Mouse (Mus musculus) forebrain, embryonic 13.5 days (tissue): ENCODE measurements around the gene Ubxn6. TPM values are rescaled to one million over a fixed set of nuclear protein-coding genes. Genes with fewer than 3 reads are reported as not detected.
A peak's percentile ranks its signal among the peaks of the same experiment; 100 is the strongest.

Experiments used
- ATAC-seq: fragments of 200-750 bp; cut with Nextera tagmentation; 2 replicates; pipeline ENCODE4 v1.8.0; 2017
- H3K27ac ChIP-seq: fragments of 300-500 bp; sonication (generic); 2 replicates; pipeline ENCODE4 v1.5.1; 2015; ENCODE audit warnings: inconsistent platforms, mild to moderate bottlenecking, moderate library complexity
- H3K27me3 ChIP-seq: fragments of 300-500 bp; sonication (generic); 2 replicates; pipeline ENCODE4 v1.6.1; 2015; ENCODE audit warnings: mild to moderate bottlenecking, inconsistent platforms
- H3K36me3 ChIP-seq: fragments of 300-500 bp; sonication (generic); 2 replicates; pipeline ENCODE4 v1.6.1; 2015; ENCODE audit warnings: mild to moderate bottlenecking, inconsistent platforms; ENCODE audit not compliant: poor library complexity, severe bottlenecking
- H3K4me1 ChIP-seq: fragments of 300-500 bp; sonication (generic); 2 replicates; pipeline ENCODE4 v1.6.1; 2015; ENCODE audit warnings: inconsistent platforms
- H3K4me2 ChIP-seq: fragments of 300-500 bp; sonication (generic); 2 replicates; pipeline ENCODE4 v1.6.1; 2015; ENCODE audit warnings: inconsistent platforms, mild to moderate bottlenecking, moderate library complexity
- H3K4me3 ChIP-seq: fragments of 300-500 bp; sonication (generic); 2 replicates; pipeline ENCODE4 v1.5.1; 2015; ENCODE audit warnings: mild to moderate bottlenecking, inconsistent platforms
- H3K9ac ChIP-seq: fragments of 300-500 bp; sonication (generic); 2 replicates; pipeline ENCODE4 v1.6.1; 2015; ENCODE audit warnings: mild to moderate bottlenecking, inconsistent platforms
- H3K9me3 ChIP-seq: fragments of 300-500 bp; sonication (generic); replicated peaks from 2 replicates; pipeline ENCODE4 v1.6.1; 2016; ENCODE audit warnings: inconsistent platforms
- WGBS: fragments of 180-500 bp; shearing (Covaris S2); methylation state at CpG from one replicate; pipeline ENCODE4 v1.1.7; 2015; 5-methylcytosine and 5-hydroxymethylcytosine counted together
- polyA plus RNA-seq: library from polyadenylated mRNA; unstranded; fragments of >200 nt; fragmentation: Nextera tagmentation; extraction: Ambion mirVana; gene quantifications from 2 replicates; pipeline ENCODE4 v1.2.1, GENCODE M21; 2015

The Ubxn6 gene
- polyA plus RNA-seq, 1 experiment from 2014 or later: 68.8 TPM

DNA sequence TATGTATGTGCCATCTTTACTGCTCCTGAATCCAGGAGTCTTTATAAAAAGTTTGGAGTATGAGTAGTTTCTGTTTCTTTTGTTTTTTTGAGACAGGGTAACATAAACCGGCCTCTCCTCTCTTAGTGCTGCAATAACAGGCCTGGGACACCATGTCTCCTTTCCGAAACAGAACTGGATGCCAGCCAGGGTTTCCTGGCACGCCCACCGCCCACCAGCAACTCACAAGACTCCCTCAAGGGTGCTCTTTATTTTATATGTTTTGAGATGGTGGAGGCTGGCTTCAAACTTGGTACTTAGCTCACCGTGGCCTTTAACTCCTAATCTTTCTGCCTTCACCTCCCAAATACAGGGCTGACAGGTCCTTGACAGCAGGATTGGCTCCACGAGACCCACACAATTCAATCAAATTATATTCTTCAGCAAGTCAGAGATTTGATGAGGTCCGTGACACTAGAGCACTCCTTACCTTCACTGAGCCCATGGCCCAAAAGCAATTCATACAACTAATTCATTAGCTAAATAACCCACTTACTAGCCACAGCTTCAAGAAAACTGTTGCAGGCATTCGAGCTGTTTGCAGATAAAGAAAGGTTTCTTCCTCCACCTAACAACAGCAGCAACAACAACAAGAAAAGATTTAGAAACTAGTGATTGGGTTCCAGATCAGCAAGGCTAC lies 36.1 kb downstream of the Ubxn6 start:
- no peaks in the 10 kb centered on the region for H3K9me3 ChIP-seq
- no peak for ATAC-seq
- H3K36me3 ChIP-seq: peaks cover 14% of the 10 kb centered on the region
- H3K9ac ChIP-seq: no peak overlapping the region
- H3K4me1 ChIP-seq: peaks cover 49% of the 10 kb centered on the region
- H3K27ac ChIP-seq: no peak overlapping the region
- H3K4me3 ChIP-seq: no peak overlapping the region
- WGBS: 87% methylated on average over 8 of the region's 8 CpGs
- no peaks in the 10 kb centered on the region for H3K27me3 ChIP-seq
- no peak overlapping the region for H3K4me2 ChIP-seq

DNA sequence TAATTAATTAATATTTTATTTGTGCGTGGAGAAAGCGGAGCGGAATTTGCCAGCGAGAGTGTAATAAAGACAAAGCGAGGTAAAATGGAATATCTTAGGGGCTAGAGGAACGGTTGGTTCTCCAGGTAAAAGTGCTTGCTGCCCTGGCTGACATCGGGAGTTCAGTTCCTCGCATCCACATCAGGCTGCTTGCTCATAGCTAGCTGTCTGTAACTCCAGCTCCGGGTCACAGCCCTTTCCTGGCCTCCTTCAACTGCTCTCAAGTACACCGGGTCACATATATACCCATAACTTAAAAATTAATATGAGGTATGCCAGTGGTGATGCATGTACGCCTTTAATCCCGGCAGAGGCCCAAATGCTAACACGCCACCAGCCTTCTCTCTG lies 37.9 kb downstream of the Ubxn6 start:
- H3K4me1 ChIP-seq: peaks cover 44% of the 10 kb centered on the region
- no peaks in the 10 kb centered on the region for H3K9me3 ChIP-seq
- 36% methylated on average over 13 of the region's 13 CpGs for WGBS

DNA sequence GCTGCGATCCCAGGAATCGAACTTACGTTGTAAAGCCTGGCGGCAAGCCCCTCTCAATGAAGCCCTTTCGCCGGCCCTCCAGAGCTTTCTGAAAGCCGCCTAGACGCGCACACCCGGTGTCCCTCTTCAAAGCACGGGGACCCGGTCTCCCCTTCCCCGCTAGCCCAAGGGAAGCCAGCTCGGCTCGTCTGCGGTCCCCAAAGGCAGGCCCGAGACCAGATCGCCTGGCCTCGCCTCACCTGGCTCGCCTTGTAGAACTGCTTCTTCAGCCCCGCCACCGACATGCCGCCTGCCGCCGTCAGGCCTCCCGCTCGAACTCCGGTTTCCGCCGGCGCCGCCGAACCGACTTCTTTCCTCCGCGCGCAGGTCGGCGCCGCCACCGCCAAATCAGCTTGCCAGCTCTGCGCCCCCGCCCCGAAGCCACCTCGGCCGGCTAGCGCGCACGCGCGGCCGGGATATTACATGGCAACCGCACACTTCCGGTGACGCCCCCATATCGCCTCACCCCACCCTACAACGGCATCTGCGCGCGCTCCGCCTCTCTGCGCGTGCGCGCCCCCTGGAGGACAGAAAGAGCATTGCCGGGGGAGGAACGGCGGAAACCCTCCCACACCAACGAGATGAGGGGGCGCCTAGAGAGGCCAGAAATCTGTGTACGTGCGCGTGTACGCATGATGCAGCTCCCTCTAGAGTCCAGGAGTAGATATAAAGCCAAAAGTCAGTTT lies 38.5 kb downstream of the Ubxn6 start, which contains the start of gene Sh3gl1:
Gene Sh3gl1, minus strand, starts transcription at position 460 of the 725 bp plus-strand sequence.
- Histone ChIP-seq H3K9ac (peak within 1 kb of the TSS; percentile 90), H3K9me3 (no peaks in the 10 kb centered on the region), H3K4me1 (peaks cover 39% of the 10 kb centered on the region), H3K27ac (peak within 1 kb of the TSS; percentile 86), H3K4me3 (peak within 1 kb of the TSS; percentile 85), H3K27me3 (no peaks in the 10 kb centered on the region), H3K36me3 (peaks cover 21% of the 10 kb centered on the region), H3K4me2 (peak within 1 kb of the TSS; percentile 67)
- under 1% methylated on average over 74 of the region's 74 CpGs for WGBS
- peak; percentile 91 for ATAC-seq

More for the DNA sequence above, 37.9 kb downstream of the Ubxn6 start:
- H3K36me3 ChIP-seq: peaks cover 21% of the 10 kb centered on the region
- H3K4me2 ChIP-seq: peak overlapping the region; percentile 67
- H3K9ac ChIP-seq: no peak overlapping the region; the same call in 1 of the 2 replicates
- peak; percentile 42 for ATAC-seq
- no peaks in the 10 kb centered on the region for H3K27me3 ChIP-seq
- H3K4me3 ChIP-seq: peak overlapping the region; percentile 85
- H3K27ac ChIP-seq: no peak overlapping the region

DNA sequence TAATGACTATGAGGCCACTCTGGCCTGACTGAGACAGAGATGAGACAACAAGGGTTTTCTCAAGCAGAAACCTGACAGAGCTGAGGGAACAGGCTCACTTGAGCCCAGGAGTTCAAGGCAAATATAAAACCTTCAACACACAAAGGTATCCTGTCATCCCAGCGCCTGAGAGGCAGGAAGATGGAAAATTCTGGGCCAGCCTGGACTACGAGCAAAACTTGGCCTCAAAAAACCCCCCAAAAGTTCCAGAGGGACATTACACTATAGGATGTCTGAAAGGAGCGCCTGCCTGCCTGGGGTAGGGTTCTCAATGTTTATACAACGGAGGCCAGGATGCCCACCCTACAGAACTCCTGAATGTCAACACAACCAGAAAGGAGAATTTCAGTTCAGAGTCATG lies 39.6 kb downstream of the Ubxn6 start:
- Histone ChIP-seq H3K36me3 (peaks cover 29% of the 10 kb centered on the region), H3K4me2 (peak overlapping the region; percentile 67), H3K27me3 (no peaks in the 10 kb centered on the region), H3K27ac (no peak overlapping the region), H3K4me1 (peaks cover 34% of the 10 kb centered on the region), H3K9me3 (no peaks in the 10 kb centered on the region), H3K4me3 (peak overlapping the region; percentile 85), H3K9ac (peak overlapping the region; percentile 90)
- ATAC-seq: no peak
- WGBS: 89% methylated on average over 4 of the region's 4 CpGs

DNA sequence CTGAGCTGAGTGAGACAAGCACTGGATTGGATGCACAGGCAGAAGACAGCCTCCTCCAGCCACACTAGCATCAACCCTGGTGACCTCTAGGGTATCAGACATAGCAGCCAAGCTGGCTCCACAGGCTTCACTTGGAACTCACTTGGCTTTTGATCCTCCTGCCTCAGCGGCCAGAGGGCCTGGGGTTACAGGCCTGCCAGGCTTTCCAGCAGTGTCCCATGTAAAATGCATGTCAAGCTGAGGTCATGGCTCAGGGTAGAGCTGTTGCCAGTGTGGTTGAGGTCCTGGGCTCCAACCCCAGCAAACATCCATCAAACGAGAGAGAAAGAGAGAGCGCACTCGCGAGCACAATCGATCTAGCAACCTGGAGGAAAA lies 40.1 kb downstream of the Ubxn6 start:
- ATAC-seq: no peak
- no peaks in the 10 kb centered on the region for H3K27me3 ChIP-seq
- peak overlapping the region; percentile 85; the same call in 1 of the 2 replicates for H3K4me3 ChIP-seq
- WGBS: 89% methylated on average over 6 of the region's 6 CpGs
- H3K9ac ChIP-seq: peak overlapping the region; percentile 90; the same call in 1 of the 2 replicates
- peaks cover 34% of the 10 kb centered on the region for H3K4me1 ChIP-seq
- H3K36me3 ChIP-seq: peaks cover 33% of the 10 kb centered on the region
- H3K4me2 ChIP-seq: peak overlapping the region; percentile 67; the same call in 1 of the 2 replicates
- H3K9me3 ChIP-seq: no peaks in the 10 kb centered on the region
- H3K27ac ChIP-seq: no peak overlapping the region

DNA sequence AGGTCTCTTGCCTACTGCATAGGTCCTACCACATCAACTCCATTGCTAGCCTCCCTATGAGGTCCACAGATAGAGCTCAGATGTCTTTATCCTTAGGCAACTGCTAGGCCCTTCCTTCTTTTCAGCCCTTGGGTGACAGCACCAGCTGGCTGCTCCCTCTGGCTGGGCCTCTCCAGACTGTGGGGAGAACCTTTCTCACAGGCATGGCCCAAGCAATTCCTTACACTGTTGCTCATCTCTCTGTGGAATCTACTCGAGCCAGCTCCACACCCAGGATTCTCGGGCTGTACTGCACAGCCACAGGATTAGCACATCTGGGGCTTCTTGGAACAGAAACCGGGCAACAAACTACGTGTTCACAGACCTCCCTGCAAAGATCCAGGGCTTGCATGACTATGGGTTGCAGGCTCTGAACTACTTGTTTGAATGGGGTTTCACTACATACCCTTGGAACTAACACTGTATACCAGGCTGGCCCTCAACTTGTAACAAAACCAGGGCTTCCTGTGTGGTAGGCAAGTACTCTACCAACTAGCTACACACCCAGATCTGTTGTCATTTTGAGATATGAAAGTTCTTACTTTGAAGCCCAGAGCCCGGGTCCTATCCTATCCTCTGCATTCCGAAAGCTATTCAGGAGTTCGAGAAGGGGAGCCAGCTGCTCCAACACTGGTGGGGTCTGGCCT lies 40.6 kb downstream of the Ubxn6 start:
- Histone ChIP-seq H3K4me3 (no peak overlapping the region), H3K27ac (no peak overlapping the region), H3K9ac (no peak overlapping the region), H3K27me3 (no peaks in the 10 kb centered on the region), H3K9me3 (no peaks in the 10 kb centered on the region), H3K4me1 (peaks cover 34% of the 10 kb centered on the region), H3K36me3 (peaks cover 38% of the 10 kb centered on the region), H3K4me2 (0 out of 2 replicates have a peak overlapping the region, but pooled peaks have one; percentile 67)
- WGBS: 90% methylated on average over 7 of the region's 7 CpGs
- no peak for ATAC-seq

DNA sequence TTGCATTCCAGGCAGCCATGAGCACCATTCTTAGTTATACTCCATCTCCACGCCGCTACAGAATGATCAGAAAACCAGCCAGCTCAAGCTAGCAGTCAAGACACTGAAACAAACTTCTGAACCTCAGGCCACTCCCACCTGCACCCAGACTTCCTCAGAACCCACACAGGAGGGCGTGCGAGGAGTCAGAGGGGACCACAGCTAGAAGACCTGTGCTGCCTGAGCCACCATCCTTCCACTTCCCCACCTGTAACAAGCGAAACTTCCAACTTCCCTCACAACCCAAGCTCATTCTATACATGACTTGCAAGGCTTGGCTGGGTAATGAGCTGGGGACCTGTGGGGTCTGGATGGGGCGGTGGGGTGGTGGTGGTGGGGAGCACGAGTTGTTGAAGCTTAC lies 42.0 kb downstream of the Ubxn6 start:
- no peak overlapping the region for H3K4me2 ChIP-seq
- no peaks in the 10 kb centered on the region for H3K9me3 ChIP-seq
- H3K27ac ChIP-seq: no peak overlapping the region
- 79% methylated on average over 7 of the region's 7 CpGs for WGBS
- no peak for ATAC-seq
- H3K4me3 ChIP-seq: no peak overlapping the region
- no peak overlapping the region for H3K9ac ChIP-seq
- H3K27me3 ChIP-seq: no peaks in the 10 kb centered on the region
- peaks cover 34% of the 10 kb centered on the region for H3K4me1 ChIP-seq
- peaks cover 51% of the 10 kb centered on the region for H3K36me3 ChIP-seq

DNA sequence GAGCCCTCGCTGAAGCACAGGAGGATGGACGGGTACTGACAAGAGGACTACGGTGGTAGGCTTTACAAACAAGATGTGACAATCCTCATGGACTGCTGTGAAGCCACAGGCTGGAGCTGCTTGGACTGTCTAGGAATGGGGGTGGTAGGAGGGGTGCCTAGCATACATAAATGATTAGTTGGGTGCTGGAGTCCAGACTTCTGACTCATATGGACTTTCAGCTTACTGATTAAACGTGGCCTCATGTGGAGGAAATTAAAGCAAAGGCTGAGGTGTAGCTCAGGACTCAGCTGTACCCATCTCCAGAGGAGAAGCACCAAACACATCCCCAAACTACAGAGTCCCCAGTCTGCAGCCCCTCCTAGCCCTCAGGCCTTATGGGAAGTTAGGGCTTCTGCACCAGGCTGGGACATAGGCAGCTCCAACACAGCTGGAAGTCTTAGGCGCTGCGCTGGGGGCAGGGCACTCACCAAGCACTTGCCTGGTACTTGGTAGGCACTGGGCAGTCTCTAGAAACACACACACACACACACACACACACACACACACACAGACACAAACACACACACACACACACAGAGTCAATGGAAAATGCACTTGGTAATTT lies 42.6 kb downstream of the Ubxn6 start:
- 75% methylated on average over 6 of the region's 6 CpGs for WGBS
- Histone ChIP-seq H3K4me3 (no peak overlapping the region), H3K27ac (no peak overlapping the region), H3K36me3 (peaks cover 57% of the 10 kb centered on the region), H3K9me3 (no peaks in the 10 kb centered on the region), H3K9ac (no peak overlapping the region), H3K4me2 (no peak overlapping the region), H3K27me3 (no peaks in the 10 kb centered on the region), H3K4me1 (peaks cover 34% of the 10 kb centered on the region)
- no peak for ATAC-seq

DNA sequence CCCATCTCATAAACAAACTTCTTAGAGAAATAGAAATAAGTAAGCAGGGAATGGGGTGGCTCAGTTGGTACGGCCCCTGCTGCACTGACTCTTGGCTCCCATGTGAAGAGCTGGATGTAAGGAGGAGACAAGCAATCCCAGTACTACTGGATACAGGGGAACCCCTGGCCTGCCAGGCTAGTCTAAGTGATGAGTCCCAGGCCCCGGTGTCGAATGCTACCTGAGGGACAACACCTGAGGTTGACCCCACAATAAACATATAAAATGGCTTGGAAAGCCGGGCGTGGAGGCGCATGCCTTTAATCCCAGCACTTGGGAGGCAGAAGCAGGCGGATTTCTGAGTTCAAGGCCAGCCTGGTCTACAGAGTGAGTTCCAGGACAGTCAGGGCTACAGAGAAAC lies 43.4 kb downstream of the Ubxn6 start:
- Histone ChIP-seq H3K36me3 (peaks cover 57% of the 10 kb centered on the region), H3K9me3 (no peaks in the 10 kb centered on the region), H3K27me3 (no peaks in the 10 kb centered on the region), H3K4me3 (no peak overlapping the region), H3K27ac (no peak overlapping the region; the same call in 1 of the 2 replicates), H3K9ac (no peak overlapping the region), H3K4me2 (no peak overlapping the region), H3K4me1 (peaks cover 31% of the 10 kb centered on the region)
- WGBS: 96% methylated on average over 7 of the region's 7 CpGs
- no peak for ATAC-seq

DNA sequence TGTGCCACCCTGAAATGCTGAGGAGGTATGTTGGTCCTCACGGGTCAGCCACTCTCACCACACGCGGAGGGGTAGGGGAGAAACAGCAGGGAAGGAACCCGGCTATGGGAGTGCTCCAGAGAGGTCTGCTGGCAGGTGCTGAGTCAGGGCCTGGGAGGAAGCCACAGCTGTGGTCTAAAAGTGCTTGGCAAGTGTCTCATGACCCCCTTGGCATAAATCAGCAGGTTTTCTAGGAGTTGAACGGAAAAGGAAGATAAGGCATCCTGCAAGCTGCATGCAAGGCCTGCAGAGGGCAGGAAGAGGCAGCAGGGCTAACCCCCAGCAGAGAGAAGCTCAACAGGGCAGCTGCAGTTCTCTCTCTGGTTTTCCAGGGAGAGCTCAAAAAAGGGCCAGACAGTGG lies 43.9 kb downstream of the Ubxn6 start:
- no peaks in the 10 kb centered on the region for H3K9me3 ChIP-seq
- H3K27ac ChIP-seq: no peak overlapping the region; the same call in 1 of the 2 replicates
- 75% methylated on average over 5 of the region's 5 CpGs for WGBS
- H3K4me3 ChIP-seq: no peak overlapping the region
- peaks cover 28% of the 10 kb centered on the region for H3K4me1 ChIP-seq
- peaks cover 57% of the 10 kb centered on the region for H3K36me3 ChIP-seq
- H3K9ac ChIP-seq: no peak overlapping the region
- ATAC-seq: no peak
- no peaks in the 10 kb centered on the region for H3K27me3 ChIP-seq
- no peak overlapping the region for H3K4me2 ChIP-seq

DNA sequence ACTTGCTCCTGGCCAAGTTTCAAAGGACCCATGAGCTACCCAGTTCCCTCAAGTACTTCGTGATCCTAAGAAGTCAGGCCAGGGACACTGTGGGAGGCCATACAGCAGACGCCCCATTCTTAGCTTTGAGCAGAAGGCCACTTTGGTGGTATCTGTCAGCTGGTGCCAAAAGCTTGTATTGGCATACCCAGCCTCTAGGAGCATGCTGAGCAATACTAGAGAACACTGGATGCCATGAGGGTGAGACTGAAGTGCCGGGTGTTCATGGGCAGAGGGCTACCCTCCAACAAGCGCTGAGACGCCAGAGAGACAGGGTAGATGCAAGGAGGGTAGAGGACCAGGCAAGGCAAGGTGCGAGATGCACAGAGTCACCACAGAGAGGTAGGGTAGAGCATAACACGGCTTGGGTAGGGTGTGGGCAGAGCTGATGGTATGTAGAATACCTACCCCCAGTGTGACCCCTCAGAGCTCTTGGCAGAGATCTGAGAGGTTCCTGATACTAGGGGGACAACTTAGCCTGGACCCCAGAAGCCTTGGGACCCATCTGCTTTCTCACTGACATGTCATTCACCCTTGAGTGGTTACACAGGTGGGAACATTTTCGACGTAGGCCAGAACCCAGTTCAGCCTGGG lies 44.5 kb downstream of the Ubxn6 start:
- Histone ChIP-seq H3K9me3 (no peaks in the 10 kb centered on the region), H3K4me3 (no peak overlapping the region), H3K36me3 (peaks cover 58% of the 10 kb centered on the region), H3K4me2 (no peak overlapping the region), H3K9ac (no peak overlapping the region), H3K4me1 (peaks cover 23% of the 10 kb centered on the region), H3K27ac (no peak overlapping the region), H3K27me3 (no peaks in the 10 kb centered on the region)
- ATAC-seq: no peak
- 93% methylated on average over 9 of the region's 9 CpGs for WGBS
